Mouse (Mus musculus): ENCODE results near the gene Qrich2.

GRCm38 (mm10) chr11:116476696-116477095, 10.7 kb upstream of the Qrich2 start:
- TF ChIP-seq CTCF (IDR thresholded peaks at IDR 0.05; ENCODE audit: insufficient read depth, low read depth, low read length): no peak
- TF ChIP-seq POLR2A (IDR thresholded peaks at IDR 0.05; ENCODE audit: insufficient read depth, low read depth, low read length): no peak

Measured in olfactory bulb, adult 2 months (tissue).